Mouse (Mus musculus) frontal cortex, postnatal 25 days (tissue): Measurements from ENCODE around the gene Rora.

ENCODE experiments used
- DNase-seq, 2 experiments: peaks; one replicate each; pipeline ENCODE4 v3.0.0; 2022; ENCODE audit warnings: low spot score in 2 of 2

The Rora gene

DNA sequence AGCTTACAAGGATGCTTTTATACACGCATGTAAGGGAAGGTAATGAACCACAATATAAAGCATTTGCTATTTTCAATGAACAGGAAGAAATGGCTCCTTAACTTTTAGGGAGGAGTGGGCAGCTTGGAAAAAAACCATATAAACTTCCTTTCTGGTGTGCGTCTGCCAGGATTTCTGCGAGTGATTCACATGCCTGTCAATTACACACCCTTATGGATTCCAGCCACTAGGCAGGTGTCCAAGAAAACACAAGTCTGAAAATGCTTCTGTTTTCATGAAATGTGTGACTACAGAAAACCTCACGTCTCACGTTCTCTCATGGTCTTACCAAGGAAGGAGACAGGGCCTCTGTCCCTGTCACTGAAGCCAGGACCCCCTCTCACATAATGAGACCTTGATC is 560.2 kb downstream of the Rora start:
- DNase-seq = peak in 1 of 2 experiments; percentile 26

DNA sequence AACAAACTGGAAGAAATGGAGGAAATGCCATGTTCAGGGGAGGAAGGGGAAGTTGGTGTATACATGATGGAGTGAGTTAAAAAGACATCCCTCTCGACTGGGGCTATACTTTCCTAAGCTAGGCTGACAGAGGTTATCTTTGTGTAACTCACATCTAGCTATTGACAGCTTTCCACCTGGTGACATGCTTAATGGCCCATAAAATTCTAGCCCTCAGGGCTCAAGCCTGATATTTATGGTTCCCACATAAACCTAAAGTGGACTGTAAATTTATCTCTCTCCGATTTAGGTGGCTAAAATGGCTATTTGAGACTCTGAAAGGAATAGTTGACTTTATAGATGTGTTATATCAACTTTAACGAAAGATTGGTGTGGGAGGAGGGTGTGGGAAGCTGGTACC is 571.3 kb downstream of the Rora start:
- no peak for DNase-seq

DNA sequence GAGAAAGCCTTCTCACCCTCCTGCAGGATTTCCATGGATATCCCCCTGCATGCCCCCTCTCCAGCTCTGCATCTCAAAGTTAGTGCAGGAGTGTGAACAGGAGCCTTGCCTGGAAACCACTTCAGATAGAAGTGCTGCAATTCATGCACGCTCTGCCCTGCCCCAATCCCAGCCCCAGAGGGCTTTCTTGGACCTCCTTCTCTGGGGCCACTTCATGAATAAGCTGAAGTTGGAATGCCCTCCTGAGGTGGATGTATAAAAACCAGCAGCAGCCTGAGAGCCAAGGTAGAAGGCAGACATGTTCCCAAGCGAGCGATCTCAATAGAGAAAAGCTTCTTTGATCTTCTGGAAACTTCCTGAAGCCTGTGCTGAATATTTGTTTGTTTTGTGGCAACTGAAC is 572.8 kb downstream of the Rora start:
- DNase-seq = no peak

DNA sequence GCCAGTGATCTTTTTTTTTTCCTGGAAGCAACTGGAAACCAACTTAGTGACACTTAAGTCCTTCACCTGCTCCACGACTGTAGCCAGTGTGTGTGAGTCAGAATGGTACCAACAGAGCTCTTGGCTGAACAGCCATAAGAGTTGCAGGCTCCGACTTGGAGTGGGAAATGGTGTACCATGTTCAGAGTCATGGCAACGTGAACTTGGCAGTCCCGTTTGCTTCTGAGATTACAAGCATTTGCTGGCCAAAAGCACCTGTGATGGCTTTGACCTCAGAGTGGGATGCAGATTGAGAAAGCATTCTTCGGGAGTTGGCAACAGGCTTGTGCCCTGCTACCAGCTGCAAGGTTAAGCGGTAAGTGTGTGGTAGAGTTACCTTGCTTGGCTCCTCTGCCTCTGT is 574.2 kb downstream of the Rora start:
- no peak for DNase-seq

DNA sequence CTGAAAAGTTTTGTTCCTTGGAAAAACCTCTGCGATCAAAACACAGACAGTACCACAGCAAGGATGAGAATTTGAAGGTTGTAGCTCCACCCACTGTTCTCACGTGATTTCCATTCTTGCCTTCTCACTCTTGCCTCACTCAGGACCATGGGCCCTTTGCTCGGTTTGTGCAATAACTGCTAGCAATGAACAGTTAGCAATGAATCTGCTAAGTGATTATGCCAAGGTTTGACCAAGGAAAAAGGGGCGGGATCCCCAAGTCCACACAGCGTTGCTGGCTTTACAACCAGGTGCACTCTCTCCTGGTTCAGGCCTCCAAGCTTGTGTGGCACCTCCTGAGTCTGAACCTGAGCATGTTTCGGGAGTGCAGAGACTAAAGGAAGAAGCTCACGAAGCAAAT is 576.3 kb downstream of the Rora start:
- no peak for DNase-seq

DNA sequence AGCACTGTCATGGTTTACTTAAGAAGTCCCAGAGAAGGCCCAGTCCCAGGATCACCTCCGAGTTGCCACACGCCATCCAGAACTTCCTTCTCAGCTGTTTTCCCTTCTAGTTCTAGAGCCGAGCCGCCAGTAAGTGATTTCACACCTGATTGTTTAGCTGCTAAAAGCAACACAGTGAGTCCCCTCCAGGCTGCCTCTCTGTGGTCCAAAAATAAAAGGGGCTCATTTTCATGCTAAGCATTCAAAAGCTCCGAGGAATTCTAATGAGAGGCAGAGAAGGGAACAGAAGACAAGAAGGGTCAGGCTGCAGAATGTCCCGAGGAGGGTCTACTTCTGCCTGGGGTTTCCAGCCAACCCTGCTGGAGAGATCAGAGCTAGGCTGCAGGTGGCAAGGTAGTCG is 580.9 kb downstream of the Rora start:
- DNase-seq = no peak

DNA sequence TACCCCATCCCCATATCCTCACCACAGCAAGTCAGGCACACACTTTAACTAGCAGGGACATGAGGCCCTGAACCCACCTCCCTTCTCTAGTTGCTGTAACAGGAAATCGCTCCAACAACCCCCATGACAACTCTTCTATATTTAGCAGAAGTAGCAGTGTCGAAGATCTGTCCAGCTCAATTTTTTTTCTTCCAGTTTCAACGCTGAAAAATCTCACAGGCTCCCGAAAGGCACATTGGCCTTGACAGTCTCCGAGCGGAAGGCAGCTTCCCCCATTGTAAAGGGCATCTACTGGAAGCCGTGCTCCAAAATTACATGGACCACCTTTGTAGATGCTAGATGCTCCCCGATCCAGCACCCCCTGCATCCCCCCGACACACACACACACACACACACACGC is 583.7 kb downstream of the Rora start:
- DNase-seq = no peak

DNA sequence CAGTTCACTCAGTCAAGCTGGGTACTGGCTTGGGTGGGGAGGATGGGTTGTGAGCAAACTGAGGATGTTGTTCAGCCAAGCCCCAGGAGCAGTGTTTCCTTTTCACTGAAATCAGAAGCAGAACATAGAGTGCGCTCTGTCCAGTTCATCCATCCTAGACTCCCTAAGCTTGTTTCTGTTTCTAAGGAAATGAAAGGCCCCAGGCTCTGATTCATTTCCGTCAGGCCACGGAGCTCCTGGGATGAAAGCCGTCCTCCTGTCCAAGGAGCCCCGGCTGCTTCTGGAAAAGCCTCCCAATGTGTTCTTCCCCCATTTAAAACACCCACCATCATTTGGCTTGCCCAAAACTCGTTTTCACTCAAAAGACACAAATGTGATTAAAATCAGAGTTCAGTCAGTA is 589.0 kb downstream of the Rora start:
- DNase-seq = no peak

DNA sequence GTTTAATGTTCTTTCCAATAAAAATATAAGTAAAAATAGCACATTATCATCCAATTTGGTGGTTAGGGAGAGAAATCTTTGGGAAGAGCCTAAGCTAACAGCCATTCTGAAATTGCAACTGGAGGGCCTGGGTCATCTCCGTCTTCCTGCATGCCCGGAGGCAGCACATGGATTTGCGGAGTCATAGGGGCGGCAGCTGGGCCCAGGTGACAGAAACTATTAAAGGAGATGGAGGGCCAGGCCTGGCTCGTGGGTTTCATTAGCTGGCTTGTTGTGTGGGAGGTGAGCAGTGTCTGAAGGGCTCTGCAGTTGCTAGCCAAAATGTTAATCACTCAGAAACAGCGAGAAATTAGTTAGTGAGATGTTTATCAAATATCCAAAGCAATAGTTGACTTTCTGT is 590.0 kb downstream of the Rora start:
- DNase-seq = no peak

DNA sequence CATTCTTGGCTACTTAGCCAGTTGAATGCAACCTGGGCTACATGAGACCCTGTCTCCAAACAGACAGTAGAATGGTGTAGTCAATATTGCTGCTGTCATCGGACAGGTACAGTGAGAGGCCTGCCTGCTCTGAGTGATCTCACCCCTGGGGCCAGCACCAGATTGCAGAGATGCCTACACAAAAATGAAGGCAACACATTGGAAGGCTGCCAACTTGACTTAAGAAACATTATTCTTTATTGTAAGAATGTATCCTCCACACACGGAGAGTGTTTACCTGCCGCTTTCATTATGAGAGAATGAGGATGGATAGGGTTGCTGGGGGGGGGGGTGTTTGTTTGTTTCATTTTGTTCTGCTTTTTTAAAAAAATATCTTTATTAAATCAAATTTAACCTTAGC is 592.6 kb downstream of the Rora start:
- no peak for DNase-seq

DNA sequence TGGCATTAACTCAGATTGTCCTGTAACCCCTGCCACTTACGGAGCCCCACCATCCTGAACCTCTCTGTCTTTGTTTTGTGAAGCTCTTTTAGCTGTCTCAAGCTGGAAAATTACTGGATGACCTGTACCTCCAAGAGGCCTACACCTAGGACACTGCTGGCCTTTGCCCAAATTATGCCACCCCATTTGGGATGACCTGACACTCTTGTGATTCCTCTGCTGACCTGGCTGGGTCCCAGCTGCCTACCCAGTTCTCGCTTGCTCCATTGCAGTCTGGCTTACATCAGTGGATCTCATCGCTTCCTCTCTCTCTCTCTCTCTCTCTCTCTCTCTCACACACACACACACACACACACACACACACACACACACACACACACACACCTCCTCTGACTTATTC is 596.0 kb downstream of the Rora start:
- DNase-seq = no peak

DNA sequence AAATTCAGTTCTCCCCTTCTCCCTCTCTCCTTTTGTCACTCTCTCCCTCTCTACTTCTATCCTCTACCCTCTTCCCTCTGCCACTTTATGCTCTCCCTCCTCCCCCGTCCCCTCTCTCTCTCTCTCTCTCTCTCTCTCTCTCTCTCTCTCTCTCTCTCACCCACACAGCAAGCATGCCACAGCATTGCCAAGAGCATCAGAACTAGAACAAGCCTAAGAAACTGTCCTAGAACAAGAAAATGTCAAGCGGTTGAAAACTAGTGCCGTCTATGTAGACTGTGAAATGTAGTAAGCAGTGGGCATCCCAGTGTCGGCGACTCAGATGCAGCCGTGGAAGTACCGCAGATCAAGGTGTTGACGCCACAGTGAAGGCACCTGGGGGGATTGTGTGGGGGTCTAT is 596.7 kb downstream of the Rora start:
- no peak for DNase-seq

DNA sequence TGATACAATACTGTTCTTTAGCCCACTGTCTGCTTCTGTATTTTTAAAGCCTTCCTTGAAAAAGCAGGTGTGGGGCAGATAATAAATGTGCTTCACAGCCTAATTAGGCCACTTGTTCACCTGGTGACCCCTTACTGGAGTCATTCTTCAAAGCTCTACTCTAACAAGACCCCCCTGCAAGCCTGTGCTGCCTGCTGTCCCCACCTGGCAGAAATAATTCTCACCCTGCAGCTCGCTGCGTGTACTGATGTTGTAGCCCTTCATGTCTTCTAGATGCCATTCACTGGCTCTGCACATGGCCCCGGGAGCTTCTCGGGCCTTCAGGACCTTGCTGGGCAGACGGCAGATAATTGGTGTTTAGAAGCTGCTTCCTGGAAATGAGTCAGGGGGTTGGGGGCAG is 604.9 kb downstream of the Rora start:
- no peak for DNase-seq

DNA sequence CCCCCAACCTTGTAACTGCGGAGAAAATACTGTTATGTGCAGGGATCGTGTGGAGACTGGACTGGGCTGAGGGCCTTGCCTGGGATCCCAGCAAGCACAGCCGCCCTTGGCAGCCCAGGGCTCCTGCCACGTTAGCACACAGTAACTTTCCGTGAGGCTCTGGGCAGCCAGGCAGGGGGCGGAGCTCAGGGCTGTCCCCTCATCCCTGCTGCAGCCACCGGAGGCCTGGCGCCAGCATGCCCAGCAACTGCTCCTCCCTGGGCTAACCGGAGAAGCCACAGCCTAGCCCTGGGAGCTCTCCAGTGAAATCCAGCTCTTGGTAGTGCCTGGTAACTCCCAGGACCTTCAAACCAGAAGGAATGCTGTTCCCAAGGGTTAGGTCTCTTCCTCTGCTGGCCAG is 605.8 kb downstream of the Rora start:
- DNase-seq = peak in 1 of 2 experiments; percentile 13

DNA sequence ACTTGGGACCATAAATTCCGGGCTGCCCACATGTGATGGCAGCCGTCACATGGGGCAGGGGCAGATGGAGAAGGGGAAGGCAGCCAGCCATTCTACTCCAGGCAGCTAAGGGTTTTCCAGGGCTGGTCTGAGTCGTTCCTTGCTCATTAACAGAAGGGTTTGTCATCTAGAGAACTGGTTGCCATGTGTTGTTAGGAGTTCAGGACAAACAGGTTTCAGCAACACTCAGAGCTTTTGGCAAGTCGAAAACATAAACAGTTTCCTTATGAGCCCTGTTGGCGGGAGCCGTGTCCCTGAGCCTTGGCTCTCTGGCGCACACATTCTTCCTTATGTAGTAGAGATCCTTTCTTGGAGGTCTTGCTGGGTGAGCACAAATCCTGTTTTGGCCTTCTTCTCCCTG is 611.6 kb downstream of the Rora start:
- DNase-seq = no peak

DNA sequence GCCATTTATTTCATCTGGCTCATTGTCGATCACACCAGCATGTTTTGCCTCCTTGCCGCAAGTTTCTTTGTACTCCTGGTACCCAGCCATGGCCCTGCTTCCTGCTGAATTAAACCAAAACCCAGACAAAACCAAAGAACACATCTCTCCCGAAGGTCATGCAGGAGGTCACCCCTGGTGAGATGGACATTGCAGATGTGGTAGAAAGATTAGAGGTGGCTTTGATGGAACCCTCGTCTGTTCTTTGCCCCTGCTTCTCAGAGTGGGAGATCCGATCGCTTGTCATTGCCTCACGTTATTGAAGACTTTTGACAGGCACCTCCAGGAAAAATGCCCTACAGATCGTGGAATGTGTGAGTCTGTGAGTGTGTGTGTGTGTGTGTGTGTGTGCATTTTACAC is 616.8 kb downstream of the Rora start:
- no peak for DNase-seq

DNA sequence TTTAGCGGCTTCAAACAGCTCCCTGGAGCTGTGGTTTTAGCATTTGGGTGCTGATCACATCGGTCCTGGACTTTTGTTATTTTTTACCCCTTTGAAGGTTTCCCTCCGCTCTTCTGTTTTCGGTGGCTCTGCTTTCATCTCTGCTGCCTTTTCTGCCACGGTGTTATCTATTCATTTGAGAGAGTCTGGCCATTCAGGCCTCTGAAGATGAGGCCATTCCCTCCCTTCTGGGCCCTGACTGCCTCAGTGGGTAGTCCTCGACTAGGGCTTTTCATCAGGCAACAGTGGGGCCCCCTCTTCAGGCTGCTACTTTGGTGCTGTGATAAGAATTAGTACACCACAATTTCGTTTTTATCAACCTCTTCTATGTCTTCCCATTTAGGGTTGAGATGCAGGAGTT is 617.3 kb downstream of the Rora start:
- no peak for DNase-seq

DNA sequence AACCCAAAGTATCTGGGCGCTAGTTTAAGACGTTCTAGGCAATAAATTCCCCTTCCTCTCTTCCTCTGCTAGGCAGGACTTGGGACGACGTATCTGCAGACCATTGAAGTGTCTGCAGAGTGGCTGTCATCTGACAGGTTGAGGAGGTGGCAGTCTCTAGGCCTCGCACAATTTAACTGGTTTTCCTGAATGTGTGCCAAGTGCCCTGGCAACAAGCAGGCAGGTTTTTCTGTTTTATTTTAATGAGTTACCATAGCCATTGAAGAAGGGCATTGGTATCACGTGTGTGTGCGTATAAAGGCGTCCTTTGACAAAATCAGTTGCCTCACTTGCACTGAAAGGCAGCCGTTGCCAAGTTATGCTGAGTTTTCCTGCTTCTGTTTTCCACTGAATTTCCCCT is 619.3 kb downstream of the Rora start:
- no peak for DNase-seq

DNA sequence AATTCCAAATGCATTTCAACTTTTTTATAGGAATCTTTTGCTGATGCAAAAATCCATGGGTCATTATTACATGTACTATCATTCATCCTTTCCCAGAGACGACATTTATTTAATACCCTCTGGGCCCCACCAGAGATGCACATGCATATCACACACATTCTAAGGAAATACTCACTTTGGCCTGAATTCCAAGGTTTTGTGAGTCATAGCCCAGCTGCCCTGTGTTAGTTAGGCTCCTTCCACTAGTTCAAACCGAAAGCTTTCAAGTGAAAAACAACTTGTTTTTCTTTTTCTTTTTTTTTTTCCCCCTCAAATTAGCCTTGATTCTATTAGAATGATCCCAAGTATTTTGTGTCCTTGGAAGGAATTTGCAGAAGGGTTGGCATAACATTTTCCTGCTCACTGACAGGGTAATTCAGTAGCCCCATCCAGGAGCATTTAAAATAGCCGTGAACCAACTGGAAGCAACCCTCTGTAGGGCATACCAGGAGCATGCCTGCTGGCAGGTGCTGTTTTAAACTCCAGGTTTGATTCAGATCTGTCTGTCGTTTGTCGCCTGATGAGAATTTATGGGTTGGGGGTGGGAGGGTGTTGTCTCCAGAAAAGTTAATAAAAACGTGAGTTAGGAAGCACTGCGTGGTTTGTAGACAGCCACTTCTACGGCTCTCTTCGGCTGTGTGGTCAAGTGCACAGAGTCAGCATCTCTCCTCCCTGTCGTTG is 621.3 kb downstream of the Rora start:
- no peak for DNase-seq

DNA sequence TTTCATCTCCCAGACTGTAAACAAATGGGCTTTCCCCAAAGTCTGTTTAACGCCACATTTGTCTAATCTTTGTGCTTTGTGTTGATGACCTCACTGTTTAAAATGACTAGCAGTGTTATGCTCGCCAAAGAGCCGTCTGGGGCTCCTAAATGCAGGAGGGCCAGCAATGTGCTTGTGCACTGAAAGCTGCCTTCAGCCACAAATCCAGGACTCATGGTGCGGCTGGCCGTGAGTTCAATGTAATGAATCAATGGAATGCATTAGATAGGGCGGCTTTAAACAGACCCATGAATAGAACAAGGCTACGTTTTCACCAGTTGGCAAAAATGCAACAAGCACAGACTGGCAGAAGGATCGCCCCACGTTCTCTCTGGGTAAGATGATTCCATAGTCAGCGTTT is 623.7 kb downstream of the Rora start:
- DNase-seq = no peak

DNA sequence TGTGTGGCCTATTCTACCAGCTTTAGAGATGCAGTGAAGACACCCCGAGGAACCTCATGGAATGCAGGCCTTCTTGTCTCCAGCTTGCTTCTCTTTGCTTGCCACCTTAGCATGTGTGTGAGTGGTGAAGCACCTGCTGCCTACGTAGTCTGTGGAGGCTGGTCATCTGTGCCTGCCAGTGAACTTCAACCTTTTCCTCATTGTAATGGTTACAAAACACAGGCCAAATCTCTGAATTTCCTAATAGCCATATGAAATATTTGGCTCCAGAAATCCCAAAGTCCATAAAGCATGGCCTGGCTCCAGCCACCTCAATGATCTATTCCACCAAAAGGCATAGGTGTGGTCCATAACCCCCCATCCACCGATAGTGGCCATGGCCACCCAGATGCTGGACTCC is 631.4 kb downstream of the Rora start:
- no peak for DNase-seq

DNA sequence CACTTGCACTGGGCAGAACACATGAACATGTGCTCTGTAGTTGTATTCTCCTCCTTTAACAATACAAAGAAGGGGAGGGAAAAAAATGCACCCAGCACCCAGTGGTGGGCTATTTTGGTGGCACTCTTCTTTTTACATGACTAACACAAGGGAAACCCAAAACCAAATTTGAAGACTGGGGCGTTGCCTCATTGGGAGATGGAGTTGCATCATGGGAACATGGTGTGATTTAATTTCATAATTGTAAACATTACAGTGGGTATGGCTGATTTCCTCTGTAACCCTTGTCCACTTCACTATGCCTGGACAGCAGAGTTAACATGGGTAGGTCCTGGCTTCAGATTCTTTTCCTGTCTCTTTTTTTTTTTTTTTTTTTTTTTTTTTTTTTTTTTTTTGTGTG is 634.5 kb downstream of the Rora start:
- DNase-seq = no peak

DNA sequence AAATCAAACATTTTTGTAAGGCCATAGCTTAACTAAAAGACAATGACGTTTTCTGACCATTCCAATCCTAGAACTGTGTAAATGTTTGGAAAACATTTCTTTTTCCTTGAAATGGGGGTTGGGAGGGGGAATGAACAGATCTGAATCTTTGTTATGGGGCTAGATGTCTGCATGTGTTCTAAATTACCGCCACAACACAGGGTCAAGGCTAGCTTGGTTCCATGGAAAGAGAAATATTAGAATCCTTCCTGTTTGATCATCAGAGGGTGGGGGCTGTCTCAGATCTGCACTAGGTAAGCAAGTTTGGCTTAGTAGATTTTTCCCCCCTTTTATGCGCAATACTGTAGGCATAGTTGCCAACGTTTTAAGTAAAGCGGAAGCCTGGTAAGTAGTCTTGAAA is 635.0 kb downstream of the Rora start:
- DNase-seq = no peak
